Mouse (Mus musculus) liver, postnatal 0 days (tissue): ENCODE measurements at regions not wholly inside any gene's neighbourhood (a gene's known extent, or its start where the extent isn't known, plus 50 kb on each side); places are given as distances from the start of the nearest gene placed in this dataset.

Experiments
- ATAC-seq: fragments of 200-750 bp; cut with Nextera tagmentation; 2 replicates; pipeline ENCODE4 v1.8.0; 2017; ENCODE audit warnings: mild to moderate bottlenecking, moderate library complexity
- DNase-seq: peaks from one replicate; pipeline ENCODE4 v3.0.0-alpha.2; 2016
- H3K27ac ChIP-seq: fragments of 300-500 bp; sonication (generic); 2 replicates; pipeline ENCODE4 v1.5.1; 2014; ENCODE audit warnings: antibody characterized with exemption, moderate library complexity, mild to moderate bottlenecking, low read depth
- H3K27me3 ChIP-seq: fragments of 300-500 bp; sonication (generic); 2 replicates; pipeline ENCODE4 v1.6.1; 2014; ENCODE audit warnings: low read length, control low read depth, mixed read lengths; ENCODE audit not compliant: insufficient read depth
- H3K36me3 ChIP-seq: fragments of 300-500 bp; sonication (generic); replicated peaks from 2 replicates; pipeline ENCODE4 v1.6.1; 2014; ENCODE audit warnings: mild to moderate bottlenecking, control low read depth, low read length, moderate library complexity, mixed read lengths; ENCODE audit not compliant: insufficient read depth
- H3K4me1 ChIP-seq: fragments of 300-500 bp; sonication (generic); 2 replicates; pipeline ENCODE4 v1.6.1; 2014; ENCODE audit warnings: antibody characterized with exemption, mild to moderate bottlenecking, control low read depth; ENCODE audit not compliant: insufficient read depth
- H3K4me2 ChIP-seq: fragments of 300-500 bp; sonication (generic); 2 replicates; pipeline ENCODE4 v1.6.1; 2014; ENCODE audit warnings: low read depth, mild to moderate bottlenecking, low read length, moderate library complexity, mixed read lengths
- H3K4me3 ChIP-seq: fragments of 300-500 bp; sonication (generic); 2 replicates; pipeline ENCODE4 v1.5.1; 2014; ENCODE audit warnings: low read depth, low read length
- H3K9ac ChIP-seq: fragments of 300-500 bp; sonication (generic); replicated peaks from 2 replicates; pipeline ENCODE4 v1.6.1; 2014; ENCODE audit warnings: mild to moderate bottlenecking, moderate library complexity
- H3K9me3 ChIP-seq: fragments of 300-500 bp; sonication (generic); 2 replicates; pipeline ENCODE4 v1.6.1; 2016; ENCODE audit warnings: mild to moderate bottlenecking, control low read depth, low read length, mixed read lengths
- CTCF ChIP-seq: sonication (generic); IDR thresholded peaks from 2 replicates; pipeline ENCODE4 v1.5.1; 2016; ENCODE audit warnings: antibody characterized with exemption, low read depth
- EP300 ChIP-seq: IDR thresholded peaks from 2 replicates; pipeline ENCODE4 v1.6.1; 2016; ENCODE audit warnings: antibody characterized with exemption, low read depth, mild to moderate bottlenecking
- WGBS: fragments of 180-500 bp; shearing (Covaris S2); extraction: QIAGEN DNeasy Blood & Tissue Kit; methylation state at CpG from one replicate; pipeline ENCODE4 v1.1.7; 2014; ENCODE audit not compliant: insufficient replicate concordance; 5-methylcytosine and 5-hydroxymethylcytosine counted together

GRCm38 (mm10) chr15:60641770-60642169 is 211.8 kb downstream of the Fam84b start:
- DNase-seq = no peak
- no peaks in the 10 kb centered on the region for H3K4me1 ChIP-seq
- no peaks in the 10 kb centered on the region for H3K9me3 ChIP-seq
- H3K4me3 ChIP-seq = no peak overlapping the region
- 70% methylated on average over 1 of the region's 1 CpGs for WGBS
- H3K4me2 ChIP-seq = no peak overlapping the region
- no peak for ATAC-seq
- TF ChIP-seq EP300 (no peak), CTCF (no peak)
- H3K27me3 ChIP-seq = no peaks in the 10 kb centered on the region
- H3K9ac ChIP-seq = no peak overlapping the region
- no peak overlapping the region for H3K27ac ChIP-seq
- H3K36me3 ChIP-seq = no peaks in the 10 kb centered on the region

- Histone ChIP-seq H3K36me3 (no peaks in the 10 kb centered on the region), H3K27me3 (no peaks in the 10 kb centered on the region), H3K4me2 (no peak overlapping the region), H3K4me3 (no peak overlapping the region), H3K9ac (no peak overlapping the region), H3K9me3 (no peaks in the 10 kb centered on the region), H3K27ac (no peak overlapping the region), H3K4me1 (no peaks in the 10 kb centered on the region)
- no peak for ATAC-seq
- DNase-seq = no peak
- 71% methylated on average over 3 of the region's 3 CpGs for WGBS
- TF ChIP-seq CTCF = no peak
- no peak for TF ChIP-seq EP300
These were observed 220.1 kb downstream of the Fam84b start for GRCm38 (mm10) chr15:60633457-60633850.

- TF ChIP-seq EP300 (no peak), CTCF (no peak)
- Histone ChIP-seq H3K9ac (no peak overlapping the region), H3K4me3 (no peak overlapping the region), H3K4me2 (no peak overlapping the region), H3K27me3 (no peaks in the 10 kb centered on the region), H3K9me3 (no peaks in the 10 kb centered on the region), H3K27ac (no peak overlapping the region), H3K4me1 (no peaks in the 10 kb centered on the region), H3K36me3 (no peaks in the 10 kb centered on the region)
- no peak for ATAC-seq
- DNase-seq = no peak
- WGBS = 63% methylated on average over 4 of the region's 4 CpGs
These were observed 220.7 kb downstream of the Fam84b start for GRCm38 (mm10) chr15:60632789-60633456.

GRCm38 (mm10) chr15:60630756-60631402 is 222.7 kb downstream of the Fam84b start:
- Histone ChIP-seq H3K27me3 (no peaks in the 10 kb centered on the region), H3K4me3 (no peak overlapping the region), H3K4me2 (no peak overlapping the region), H3K9me3 (no peaks in the 10 kb centered on the region), H3K9ac (no peak overlapping the region), H3K36me3 (no peaks in the 10 kb centered on the region), H3K27ac (no peak overlapping the region), H3K4me1 (no peaks in the 10 kb centered on the region)
- no peak for ATAC-seq
- no peak for DNase-seq
- no peak for TF ChIP-seq EP300
- TF ChIP-seq CTCF = no peak
- 60% methylated on average over 7 of the region's 7 CpGs for WGBS

GRCm38 (mm10) chr15:60618801-60619200 is 234.8 kb downstream of the Fam84b start:
- Histone ChIP-seq H3K9ac (no peak overlapping the region), H3K9me3 (no peaks in the 10 kb centered on the region), H3K4me2 (no peak overlapping the region), H3K27me3 (no peaks in the 10 kb centered on the region), H3K4me1 (no peaks in the 10 kb centered on the region), H3K36me3 (no peaks in the 10 kb centered on the region), H3K27ac (no peak overlapping the region), H3K4me3 (no peak overlapping the region)
- WGBS = 66% methylated on average over 2 of the region's 2 CpGs
- no peak for ATAC-seq
- DNase-seq = no peak
- TF ChIP-seq CTCF = no peak
- no peak for TF ChIP-seq EP300

- ATAC-seq (no peak), DNase-seq (no peak)
- Histone ChIP-seq H3K4me1 (no peaks in the 10 kb centered on the region), H3K9ac (no peak overlapping the region), H3K4me3 (no peak overlapping the region), H3K27ac (no peak overlapping the region), H3K9me3 (no peaks in the 10 kb centered on the region), H3K4me2 (no peak overlapping the region), H3K36me3 (no peaks in the 10 kb centered on the region), H3K27me3 (no peaks in the 10 kb centered on the region)
- TF ChIP-seq EP300 (no peak), CTCF (no peak)
- 47% methylated on average over 2 of the region's 2 CpGs for WGBS
These were observed 236.2 kb downstream of the Fam84b start for GRCm38 (mm10) chr15:60617371-60617770.

GRCm38 (mm10) chr15:60601885-60602284 is 251.7 kb downstream of the Fam84b start:
- Histone ChIP-seq H3K4me2 (no peak overlapping the region), H3K36me3 (no peaks in the 10 kb centered on the region), H3K27ac (no peak overlapping the region), H3K27me3 (no peaks in the 10 kb centered on the region), H3K4me1 (no peaks in the 10 kb centered on the region), H3K4me3 (no peak overlapping the region), H3K9me3 (no peaks in the 10 kb centered on the region), H3K9ac (no peak overlapping the region)
- TF ChIP-seq CTCF (no peak), EP300 (no peak)
- DNase-seq (no peak), ATAC-seq (no peak)
